Mouse (Mus musculus) skeletal muscle tissue, adult 2 months (tissue): ENCODE measurements around the gene Ryk.

Experiments
- DNase-seq: peaks from one replicate; pipeline ENCODE4 v3.0.0-alpha.2; 2012; ENCODE audit warnings: low read depth, low spot score

Ryk gene

DNA sequence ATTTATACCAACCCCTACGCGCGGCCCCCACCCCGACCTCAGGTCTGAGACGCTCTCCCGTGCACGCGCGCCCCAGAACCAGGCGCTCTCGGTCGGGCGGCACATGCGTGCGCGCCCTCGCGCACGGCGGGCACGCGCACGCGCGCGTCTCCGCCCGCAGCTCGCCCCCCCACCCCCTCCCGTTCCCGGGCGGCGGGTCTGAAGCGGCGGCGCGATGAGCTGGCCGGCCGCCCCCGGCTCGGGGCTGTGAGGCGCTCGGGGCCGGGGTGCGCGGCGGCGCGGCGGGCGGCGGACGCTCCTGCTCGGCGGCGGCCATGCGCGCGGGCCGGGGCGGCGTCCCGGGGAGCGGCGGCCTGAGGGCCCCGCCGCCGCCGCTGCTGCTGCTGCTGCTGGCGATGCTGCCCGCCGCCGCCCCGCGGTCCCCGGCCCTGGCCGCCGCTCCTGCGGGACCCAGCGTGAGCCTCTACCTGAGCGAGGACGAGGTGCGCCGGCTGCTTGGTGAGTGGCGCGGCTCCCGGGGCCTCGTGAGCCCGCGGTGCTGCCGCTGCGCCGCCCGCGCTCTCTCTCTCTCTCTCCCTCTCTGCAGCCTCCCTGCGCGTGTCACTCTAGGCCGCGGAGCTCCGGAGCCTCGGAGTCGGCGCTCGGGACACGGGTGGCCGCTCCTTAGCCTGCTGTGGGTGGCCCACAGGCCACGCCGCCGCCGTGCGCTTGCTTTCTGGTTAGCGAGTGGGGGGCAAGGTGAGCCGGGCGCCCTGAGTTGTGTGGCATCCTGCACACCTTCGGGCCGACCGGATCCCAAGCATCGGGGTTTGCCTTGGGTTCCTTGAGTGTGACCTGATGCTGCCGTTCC is at the start of gene Ryk:
Ryk (plus strand) TSS at position 176 of the 850 bp plus-strand sequence.
- peak; percentile 68 for DNase-seq

DNA sequence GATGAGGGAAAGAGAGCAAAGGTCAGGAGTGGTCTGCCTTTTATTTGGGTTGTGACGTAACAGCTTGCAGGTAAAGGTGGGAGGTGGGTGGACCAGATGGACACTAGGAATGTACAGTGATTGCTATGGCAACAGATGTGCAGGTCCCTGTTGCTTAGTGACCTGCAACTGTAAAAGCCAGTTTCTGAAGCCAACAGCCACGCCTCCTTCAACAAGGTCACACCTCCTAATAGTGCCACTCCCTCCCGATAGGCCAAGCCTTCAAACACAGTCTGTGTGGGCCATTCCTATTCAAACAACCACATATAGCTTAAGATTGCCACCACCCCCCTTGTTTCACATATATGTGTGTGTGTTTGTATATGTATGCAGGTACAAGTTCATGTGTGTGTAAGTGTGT is 45.2 kb upstream of the Ryk start:
- no peak for DNase-seq

DNA sequence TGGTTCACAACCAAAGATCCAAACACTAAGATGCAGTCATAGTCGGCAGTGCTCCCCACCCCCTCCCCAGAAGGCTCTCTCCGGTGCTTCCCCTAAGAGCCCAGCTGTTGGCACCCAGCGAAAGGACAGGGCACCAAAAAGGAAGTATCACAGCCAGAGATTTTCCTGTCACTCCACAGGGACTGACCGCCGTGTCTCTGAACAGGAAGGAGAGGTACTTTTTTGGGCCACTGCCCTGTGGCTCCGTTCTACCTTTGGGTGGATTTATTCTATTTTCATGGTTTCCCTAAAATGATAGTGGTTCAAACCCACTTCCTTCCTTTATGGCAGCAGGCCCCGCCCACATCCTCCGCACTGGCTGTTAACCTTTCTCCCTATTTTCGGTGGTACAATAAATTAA is 42.9 kb upstream of the Ryk start:
- DNase-seq: no peak

GRCm38 (mm10) chr9:102792836-102793235 is 41.9 kb upstream of the Ryk start:
- no peak for DNase-seq

DNA sequence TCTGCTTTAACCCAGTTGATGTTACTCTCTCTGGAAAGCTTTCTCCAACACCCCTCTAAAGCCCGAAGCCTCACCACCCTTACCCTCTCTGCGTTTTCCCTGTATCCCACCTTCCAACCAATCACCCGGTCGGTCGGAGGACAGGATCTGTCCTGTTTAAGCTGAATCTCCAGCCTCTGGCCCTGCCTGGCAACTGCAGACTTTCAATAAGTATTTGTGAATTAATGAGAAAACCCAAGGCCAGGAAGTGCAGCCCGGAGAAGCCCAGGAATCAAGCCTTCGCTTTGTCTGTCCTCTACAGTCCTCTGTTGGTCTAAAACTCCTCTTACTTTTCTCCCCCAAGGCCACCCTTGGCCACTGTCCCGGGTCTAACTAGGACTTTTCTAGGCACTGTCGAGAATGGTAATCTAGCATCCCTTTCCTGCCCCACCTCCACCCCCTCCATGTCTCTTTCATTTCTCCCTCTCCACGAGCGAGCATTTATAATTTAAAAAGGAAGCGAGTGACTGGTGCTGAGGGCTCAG is 41.4 kb upstream of the Ryk start:
- no peak for DNase-seq

GRCm38 (mm10) chr9:102798406-102798805 is 36.3 kb upstream of the Ryk start:
- DNase-seq: no peak

- DNase-seq: no peak
Measured at GRCm38 (mm10) chr9:102806056-102806573, 28.6 kb upstream of the Ryk start.

- no peak for DNase-seq
Measured at GRCm38 (mm10) chr9:102811192-102811591, 23.5 kb upstream of the Ryk start.

GRCm38 (mm10) chr9:102818228-102818627 is 16.5 kb upstream of the Ryk start:
- DNase-seq: no peak

GRCm38 (mm10) chr9:102828604-102829003 is 6.1 kb upstream of the Ryk start:
- DNase-seq: no peak

DNA sequence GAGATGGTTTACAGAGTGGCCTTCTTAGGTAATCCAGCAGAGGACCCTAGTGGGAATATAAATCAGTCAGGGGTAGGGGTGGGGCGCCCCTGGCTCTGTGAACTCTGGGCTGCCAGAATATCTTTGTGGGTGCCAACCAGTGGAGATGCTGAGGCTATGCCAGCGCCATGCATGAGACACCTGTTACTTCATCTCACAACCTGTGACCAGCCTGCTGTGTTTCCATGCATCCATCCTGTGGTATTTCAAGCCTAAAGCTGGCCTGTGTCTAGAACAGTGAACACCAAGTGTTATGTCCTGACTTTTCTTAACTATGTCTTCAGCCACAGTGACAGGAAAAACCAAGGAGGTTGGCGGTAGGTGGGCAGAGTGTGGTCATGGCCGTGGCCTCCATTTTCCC is 3.2 kb upstream of the Ryk start:
- no peak for DNase-seq

DNA sequence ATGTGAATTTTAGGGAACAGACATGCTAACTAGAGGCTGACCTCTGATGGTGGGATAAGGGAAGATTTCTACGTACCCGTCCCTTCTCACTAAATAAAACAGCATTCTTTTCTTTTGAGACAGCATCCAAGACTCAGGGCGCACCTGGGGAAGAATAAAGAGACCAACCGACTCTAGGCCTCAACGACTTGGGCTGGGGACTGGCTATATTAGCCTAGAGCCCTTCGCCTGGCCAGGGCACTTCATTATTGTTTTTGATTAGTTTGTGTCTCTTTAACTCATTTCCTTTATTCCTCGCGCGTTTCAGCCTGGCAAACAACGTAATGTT is 339 bp upstream of the Ryk start:
- no peak for DNase-seq

GRCm38 (mm10) chr9:102836279-102836678 is 1.6 kb downstream of the Ryk start:
- DNase-seq: no peak

DNA sequence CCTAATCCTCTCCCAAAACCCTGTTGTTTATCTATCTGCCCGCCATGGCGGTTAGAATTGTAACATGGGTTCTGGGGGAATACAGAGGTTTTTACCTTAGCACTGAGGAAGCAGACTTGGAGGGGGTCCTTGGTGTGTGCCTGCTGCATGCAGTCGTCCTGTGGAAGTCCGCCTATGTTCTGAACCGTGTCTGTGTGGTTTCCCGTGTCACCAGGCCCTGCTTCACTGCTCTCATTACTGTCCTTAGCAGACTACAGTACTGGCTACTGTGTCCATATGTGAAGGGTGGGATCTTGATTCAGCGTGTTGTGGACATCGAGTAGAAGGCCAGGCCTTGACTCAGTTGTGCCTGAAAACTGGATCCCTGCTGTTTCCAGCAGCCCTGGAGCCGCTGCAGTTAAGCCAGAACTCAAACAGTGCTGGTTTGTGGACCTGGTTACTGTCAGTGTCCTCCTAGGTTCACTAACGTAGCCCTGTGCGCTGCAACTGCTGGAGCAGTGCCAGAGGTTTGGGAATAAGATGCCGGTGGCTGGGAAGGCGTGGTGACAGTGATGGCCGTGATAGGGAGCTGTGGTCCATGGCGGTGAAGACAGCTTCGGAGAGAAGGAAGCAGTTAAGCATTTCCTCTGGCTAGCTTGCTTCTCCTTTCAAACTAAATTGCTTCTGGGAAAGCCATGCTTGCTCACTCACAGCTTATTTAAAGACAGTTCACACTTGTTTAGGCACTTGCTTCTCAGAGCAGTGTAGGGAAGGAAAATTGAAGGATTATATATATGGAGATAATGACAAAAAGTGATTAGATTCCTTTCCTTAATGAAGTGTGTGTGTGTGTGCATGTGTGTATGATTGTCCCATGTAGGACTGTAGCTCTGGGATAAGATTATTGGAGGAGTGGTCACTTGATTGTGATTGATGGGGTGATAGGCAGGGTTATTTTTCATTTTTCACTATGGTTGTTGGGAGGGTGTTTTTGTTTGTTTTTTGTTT is 6.4 kb downstream of the Ryk start:
- DNase-seq: peak; percentile 47

DNA sequence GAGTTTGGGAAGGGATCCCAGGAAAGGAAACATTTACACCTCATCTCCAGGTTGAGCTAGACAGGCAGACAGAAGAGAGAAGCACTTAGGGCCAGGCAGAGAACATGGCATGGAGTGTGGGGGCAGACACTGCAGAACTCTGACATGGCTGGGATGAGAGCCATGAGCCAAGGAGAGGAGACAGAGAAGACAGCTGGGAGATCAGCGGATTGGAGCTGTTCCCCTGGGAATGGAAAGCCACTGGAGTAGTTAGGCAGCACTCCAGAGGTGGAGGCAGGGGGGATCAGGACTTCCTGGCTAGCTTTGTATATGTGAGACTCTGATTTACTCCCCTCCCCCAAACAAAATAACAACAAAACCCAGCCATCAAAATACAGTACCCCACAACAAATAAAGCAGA is 7.1 kb downstream of the Ryk start:
- peak; percentile 45 for DNase-seq

GRCm38 (mm10) chr9:102842498-102842897 is 7.8 kb downstream of the Ryk start:
- no peak for DNase-seq

DNA sequence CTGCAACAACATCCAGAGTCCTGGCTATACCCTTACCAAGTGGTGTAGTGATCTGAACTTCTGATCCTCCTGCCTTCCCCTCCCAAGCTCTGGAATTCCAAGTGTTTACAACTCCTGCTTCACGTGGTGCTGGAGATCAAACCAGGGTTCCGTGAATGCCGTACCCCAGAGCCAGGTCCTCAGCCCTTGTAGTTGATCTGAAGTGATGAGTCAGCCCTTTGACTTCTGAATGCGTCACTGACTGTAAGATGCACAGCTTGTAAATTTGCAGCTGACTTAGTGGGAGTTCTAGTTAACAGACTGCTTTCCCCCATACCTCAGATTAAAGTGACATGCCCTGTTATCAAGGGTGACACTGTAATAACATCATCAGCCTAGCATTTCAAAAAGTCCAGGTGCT is 8.9 kb downstream of the Ryk start:
- no peak for DNase-seq

- no peak for DNase-seq
Measured at GRCm38 (mm10) chr9:102845851-102846250, 11.1 kb downstream of the Ryk start.

GRCm38 (mm10) chr9:102846348-102846747 is 11.6 kb downstream of the Ryk start:
- DNase-seq: no peak

- no peak for DNase-seq
Measured at GRCm38 (mm10) chr9:102852076-102853022, 17.6 kb downstream of the Ryk start.

DNA sequence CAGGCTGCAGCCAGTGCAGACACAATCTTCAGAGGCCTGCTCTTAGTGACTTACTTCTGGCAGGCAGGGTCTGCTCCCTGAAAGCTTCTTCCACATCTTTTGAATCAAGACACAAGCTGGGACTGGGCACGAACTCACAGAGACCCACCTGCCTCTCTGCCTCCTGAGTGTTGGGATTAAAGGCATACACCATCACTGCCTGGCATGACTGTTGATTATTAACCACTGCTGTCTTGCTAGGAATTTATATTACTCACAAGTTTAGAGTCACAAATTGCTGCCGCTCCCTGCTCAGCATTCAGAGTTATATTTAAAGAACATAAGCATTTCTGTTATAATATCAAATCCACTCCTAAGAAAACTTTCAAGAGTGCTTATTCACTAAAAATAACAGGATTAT is 23.1 kb downstream of the Ryk start:
- DNase-seq: no peak
